Mouse (Mus musculus): ENCODE measurements at regions not wholly inside any gene's neighbourhood (a gene's known extent, or its start where the extent isn't known, plus 50 kb on each side); places are given as distances from the start of the nearest gene placed in this dataset.

DNA sequence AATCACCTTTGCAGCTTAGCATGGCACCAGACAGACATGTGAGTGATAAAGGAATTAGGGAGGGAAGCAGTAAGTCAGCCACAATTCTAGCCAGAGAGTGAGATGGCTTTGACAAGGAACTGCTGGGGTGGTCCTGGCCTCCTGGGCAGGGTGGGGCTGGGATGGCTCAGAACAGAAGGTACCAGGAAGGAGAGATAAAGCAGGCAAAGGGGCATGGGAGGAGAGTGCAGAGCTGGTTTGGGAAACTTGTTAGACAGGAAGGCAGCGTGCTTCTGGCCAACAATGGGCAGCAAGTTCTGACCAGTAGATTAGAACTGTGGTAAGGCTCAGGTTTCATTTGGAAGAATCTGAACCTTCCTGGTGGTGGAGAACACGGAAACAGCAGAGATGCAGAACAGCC, 130.5 kb upstream of the Mkln1 start:
- Histone ChIP-seq H3K9me3 (no peaks in the 10 kb centered on the region), H3K4me3 (no peak overlapping the region), H3K27me3 (replicated peaks) (no peaks in the 10 kb centered on the region), H3K9ac (no peak overlapping the region), H3K36me3 (no peaks in the 10 kb centered on the region), H3K4me2 (replicated peaks) (no peak overlapping the region), H3K27ac (no peak overlapping the region), H3K4me1 (no peaks in the 10 kb centered on the region)
- ATAC-seq (ENCODE audit: low FRiP score, low read depth), result no peak
- 76% methylated on average over 2 of the region's 2 CpGs for WGBS

DNA sequence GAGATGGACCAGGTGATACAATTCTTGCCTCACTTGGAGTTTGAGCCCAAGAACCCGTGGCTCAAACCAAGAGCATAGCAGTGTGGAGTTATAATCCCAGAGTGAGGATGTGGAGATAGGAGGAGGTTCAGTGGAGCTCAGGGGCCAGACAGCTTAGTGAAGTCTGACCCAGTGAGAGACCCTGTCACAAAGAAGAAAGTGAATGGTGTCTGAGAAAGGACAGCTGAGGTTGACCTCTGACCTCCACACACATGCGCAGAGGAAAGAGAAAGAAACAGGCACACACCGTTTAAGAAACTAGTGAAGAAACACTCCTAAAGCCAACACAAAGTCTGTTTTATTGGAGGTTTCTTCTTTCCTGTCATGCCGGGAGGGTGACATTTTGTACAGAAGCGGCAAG, 124.7 kb upstream of the Mkln1 start:
- no peak overlapping the region for H3K4me2 ChIP-seq (replicated peaks)
- no peaks in the 10 kb centered on the region for H3K36me3 ChIP-seq
- no peak overlapping the region for H3K9ac ChIP-seq
- no peaks in the 10 kb centered on the region for H3K27me3 ChIP-seq (replicated peaks)
- H3K27ac ChIP-seq, result no peak overlapping the region
- no peak overlapping the region for H3K4me3 ChIP-seq
- no peaks in the 10 kb centered on the region for H3K9me3 ChIP-seq
- WGBS, result 42% methylated on average over 5 of the region's 5 CpGs
- ATAC-seq (ENCODE audit: low FRiP score, low read depth), result no peak
- H3K4me1 ChIP-seq, result no peaks in the 10 kb centered on the region

DNA sequence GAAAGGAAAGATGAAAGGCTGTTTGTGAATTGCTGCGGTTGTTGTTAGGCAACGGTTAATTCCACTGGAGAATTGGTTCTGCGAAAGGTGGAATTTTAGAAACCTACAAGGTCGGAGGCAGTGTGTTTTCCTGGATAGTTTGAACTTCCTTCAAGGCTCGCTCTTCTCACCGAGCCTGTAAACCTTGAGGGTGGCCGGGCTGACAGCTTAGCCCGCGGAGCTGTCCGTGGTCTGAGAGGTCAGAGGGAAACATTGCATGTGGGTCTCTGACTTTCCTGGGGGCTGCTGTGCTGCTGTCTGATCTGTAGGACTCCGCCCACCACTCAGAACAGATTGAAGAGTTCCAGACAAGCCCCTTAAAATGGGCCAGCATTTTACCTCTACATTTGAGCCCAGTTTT, 124.3 kb upstream of the Mkln1 start:
- no peak for ATAC-seq (ENCODE audit: low FRiP score, low read depth)
- Histone ChIP-seq H3K4me3 (no peak overlapping the region), H3K27me3 (replicated peaks) (no peaks in the 10 kb centered on the region), H3K4me1 (no peaks in the 10 kb centered on the region), H3K36me3 (no peaks in the 10 kb centered on the region), H3K9me3 (no peaks in the 10 kb centered on the region), H3K27ac (no peak overlapping the region), H3K4me2 (replicated peaks) (no peak overlapping the region), H3K9ac (no peak overlapping the region)
- WGBS, result 27% methylated on average over 11 of the region's 11 CpGs

GRCm38 (mm10) chr6:31277792-31278191, 120.7 kb upstream of the Mkln1 start:
- H3K4me3 ChIP-seq, result no peak overlapping the region
- WGBS, result 61% methylated on average over 9 of the region's 9 CpGs
- H3K36me3 ChIP-seq, result no peaks in the 10 kb centered on the region
- no peaks in the 10 kb centered on the region for H3K9me3 ChIP-seq
- no peak overlapping the region for H3K27ac ChIP-seq
- no peak overlapping the region for H3K4me2 ChIP-seq (replicated peaks)
- H3K9ac ChIP-seq, result no peak overlapping the region
- H3K4me1 ChIP-seq, result no peaks in the 10 kb centered on the region
- no peak for ATAC-seq (ENCODE audit: low FRiP score, low read depth)
- H3K27me3 ChIP-seq (replicated peaks), result no peaks in the 10 kb centered on the region

DNA sequence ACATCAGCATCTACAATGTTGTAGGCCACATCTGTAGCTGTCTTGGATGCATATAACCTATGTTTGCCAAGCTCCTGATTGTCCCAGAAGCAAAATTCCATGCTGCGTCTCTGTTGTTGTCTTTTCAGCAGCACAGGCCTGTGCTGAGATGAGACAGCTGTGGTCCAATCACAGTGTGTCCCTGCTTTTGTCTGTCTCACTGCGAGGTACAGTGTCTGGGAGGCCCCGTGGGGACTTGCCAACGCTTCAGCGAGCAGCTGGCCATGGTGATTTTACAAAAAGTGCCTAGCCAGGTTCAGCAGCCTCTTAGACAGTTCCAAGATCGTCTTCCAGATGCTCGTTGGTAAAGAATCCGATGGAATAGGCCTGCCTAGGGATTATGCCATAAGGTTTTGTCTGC, 114.6 kb upstream of the Mkln1 start:
- H3K4me3 ChIP-seq, result no peak overlapping the region
- no peak overlapping the region for H3K4me2 ChIP-seq (replicated peaks)
- 60% methylated on average over 8 of the region's 8 CpGs for WGBS
- no peaks in the 10 kb centered on the region for H3K9me3 ChIP-seq
- no peak overlapping the region for H3K9ac ChIP-seq
- H3K27me3 ChIP-seq (replicated peaks), result no peaks in the 10 kb centered on the region
- peaks cover 6% of the 10 kb centered on the region; the same call in 1 of the 2 replicates for H3K4me1 ChIP-seq
- H3K36me3 ChIP-seq, result no peaks in the 10 kb centered on the region
- no peak for ATAC-seq (ENCODE audit: low FRiP score, low read depth)
- no peak overlapping the region for H3K27ac ChIP-seq

- Histone ChIP-seq H3K9ac (no peak overlapping the region), H3K27ac (no peak overlapping the region), H3K4me1 (peaks cover 6% of the 10 kb centered on the region; the same call in 1 of the 2 replicates), H3K4me3 (no peak overlapping the region), H3K27me3 (replicated peaks) (no peaks in the 10 kb centered on the region), H3K36me3 (no peaks in the 10 kb centered on the region), H3K4me2 (replicated peaks) (no peak overlapping the region), H3K9me3 (no peaks in the 10 kb centered on the region)
- ATAC-seq (ENCODE audit: low FRiP score, low read depth), result no peak
- 85% methylated on average over 10 of the region's 10 CpGs for WGBS
Observed at GRCm38 (mm10) chr6:31284390-31284789, 114.1 kb upstream of the Mkln1 start.

- H3K27ac ChIP-seq, result no peak overlapping the region
- 83% methylated on average over 19 of the region's 19 CpGs for WGBS
- no peak for ATAC-seq (ENCODE audit: low FRiP score, low read depth)
- H3K9me3 ChIP-seq, result no peaks in the 10 kb centered on the region
- H3K4me1 ChIP-seq, result peaks cover 6% of the 10 kb centered on the region; the same call in 1 of the 2 replicates
- no peaks in the 10 kb centered on the region for H3K36me3 ChIP-seq
- H3K4me2 ChIP-seq (replicated peaks), result no peak overlapping the region
- H3K9ac ChIP-seq, result no peak overlapping the region
- H3K4me3 ChIP-seq, result no peak overlapping the region
- no peaks in the 10 kb centered on the region for H3K27me3 ChIP-seq (replicated peaks)
Observed at GRCm38 (mm10) chr6:31285064-31285463, 113.5 kb upstream of the Mkln1 start.

GRCm38 (mm10) chr6:31285981-31286737, 112.4 kb upstream of the Mkln1 start:
- ATAC-seq (ENCODE audit: low FRiP score, low read depth), result no peak
- WGBS, result 82% methylated on average over 11 of the region's 11 CpGs
- Histone ChIP-seq H3K4me1 (peaks cover 6% of the 10 kb centered on the region; the same call in 1 of the 2 replicates), H3K9me3 (no peaks in the 10 kb centered on the region), H3K27me3 (replicated peaks) (no peaks in the 10 kb centered on the region), H3K9ac (no peak overlapping the region), H3K4me3 (no peak overlapping the region), H3K4me2 (replicated peaks) (no peak overlapping the region), H3K27ac (no peak overlapping the region), H3K36me3 (no peaks in the 10 kb centered on the region)

DNA sequence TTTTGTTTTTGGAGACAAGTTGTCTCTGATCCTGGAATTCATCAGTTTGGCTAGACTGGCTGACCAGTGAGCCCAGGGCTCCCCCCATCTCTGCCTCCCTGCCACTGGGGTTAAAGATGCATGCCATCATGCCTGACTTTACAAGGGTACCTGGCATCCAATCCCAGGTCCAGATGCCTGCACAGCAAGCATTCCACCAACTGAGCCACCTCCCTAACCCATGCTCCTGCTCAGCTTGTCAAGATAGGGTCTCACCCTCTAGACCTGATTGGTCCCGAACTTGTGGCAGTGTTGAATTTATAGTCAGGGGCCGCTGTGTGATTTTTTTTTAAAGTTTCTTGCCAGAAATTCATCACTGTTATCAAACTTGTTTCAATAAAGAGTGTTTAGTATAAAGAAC, 111.4 kb upstream of the Mkln1 start:
- Histone ChIP-seq H3K4me2 (replicated peaks) (no peak overlapping the region), H3K9me3 (no peaks in the 10 kb centered on the region), H3K27me3 (replicated peaks) (no peaks in the 10 kb centered on the region), H3K36me3 (no peaks in the 10 kb centered on the region), H3K4me3 (no peak overlapping the region), H3K4me1 (peaks cover 6% of the 10 kb centered on the region; the same call in 1 of the 2 replicates), H3K27ac (no peak overlapping the region), H3K9ac (no peak overlapping the region)
- ATAC-seq (ENCODE audit: low FRiP score, low read depth), result no peak
- WGBS, result 89% methylated on average over 2 of the region's 2 CpGs

DNA sequence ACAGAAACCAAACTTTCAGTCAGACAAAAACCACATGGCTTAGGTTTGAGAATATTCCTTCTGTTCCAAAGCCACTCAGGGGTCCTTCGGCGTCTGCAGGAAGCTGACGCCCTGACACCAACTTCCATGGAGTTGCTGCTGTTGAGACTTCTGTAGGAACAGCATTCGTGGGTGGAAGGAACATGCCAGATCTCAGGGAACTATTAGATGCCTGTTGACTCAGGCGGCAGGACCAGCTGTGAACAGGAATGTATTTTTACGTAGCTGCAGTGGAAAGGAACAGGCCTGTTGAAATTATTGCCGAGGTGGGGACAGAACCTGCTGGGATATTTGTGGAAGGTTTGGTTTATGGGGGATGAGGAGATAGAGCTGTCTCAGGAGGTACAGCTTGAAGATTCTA, 110.8 kb upstream of the Mkln1 start:
- Histone ChIP-seq H3K36me3 (no peaks in the 10 kb centered on the region), H3K4me3 (no peak overlapping the region), H3K9ac (no peak overlapping the region), H3K4me1 (peaks cover 6% of the 10 kb centered on the region; the same call in 1 of the 2 replicates), H3K9me3 (no peaks in the 10 kb centered on the region), H3K4me2 (replicated peaks) (no peak overlapping the region), H3K27ac (no peak overlapping the region), H3K27me3 (replicated peaks) (no peaks in the 10 kb centered on the region)
- ATAC-seq (ENCODE audit: low FRiP score, low read depth), result no peak
- 69% methylated on average over 7 of the region's 7 CpGs for WGBS

DNA sequence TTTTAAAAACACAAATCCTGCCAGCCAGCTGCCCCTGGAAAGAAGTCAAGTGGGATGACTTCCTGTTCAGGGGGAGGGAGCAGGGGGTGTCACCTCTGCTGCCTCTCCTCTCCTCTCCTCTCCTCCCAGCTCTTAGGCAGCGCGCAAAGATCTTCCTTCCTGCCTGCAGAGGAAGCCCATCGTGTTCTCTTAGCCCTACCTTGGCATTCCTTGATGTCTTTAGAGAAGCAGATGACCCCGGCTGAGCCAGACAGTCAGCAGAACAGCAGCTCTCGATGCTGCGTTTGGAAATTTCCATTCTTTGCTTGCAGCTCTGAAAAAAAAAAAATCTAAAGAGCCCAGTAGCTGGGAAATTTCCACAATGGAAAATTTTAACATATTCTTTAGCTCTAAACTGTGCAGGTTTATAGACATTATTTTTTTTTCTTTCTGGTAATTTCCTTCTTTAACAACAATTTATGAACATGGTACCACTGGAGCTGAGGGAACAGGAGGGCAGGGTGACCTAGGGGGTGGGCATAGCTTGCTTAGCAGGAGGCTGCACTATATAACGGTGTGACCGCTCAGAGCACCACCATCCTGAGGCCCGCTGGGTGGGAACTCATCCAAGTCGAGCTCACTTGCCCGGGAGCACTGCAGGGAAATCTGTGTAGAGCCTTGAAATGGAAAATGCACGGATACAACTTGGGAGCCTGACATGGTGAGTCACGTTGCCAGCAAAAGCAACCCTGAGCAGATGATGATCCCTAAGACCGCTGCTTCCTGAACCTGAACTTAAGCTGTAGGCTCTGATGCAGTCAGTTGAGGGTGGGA, 109.9 kb upstream of the Mkln1 start:
- 58% methylated on average over 14 of the region's 14 CpGs for WGBS
- H3K4me3 ChIP-seq, result no peak overlapping the region
- H3K9ac ChIP-seq, result no peak overlapping the region
- no peaks in the 10 kb centered on the region for H3K36me3 ChIP-seq
- H3K27ac ChIP-seq, result no peak overlapping the region
- peaks cover 6% of the 10 kb centered on the region; the same call in 1 of the 2 replicates for H3K4me1 ChIP-seq
- H3K27me3 ChIP-seq (replicated peaks), result no peaks in the 10 kb centered on the region
- H3K4me2 ChIP-seq (replicated peaks), result no peak overlapping the region
- ATAC-seq (ENCODE audit: low FRiP score, low read depth), result no peak
- no peaks in the 10 kb centered on the region for H3K9me3 ChIP-seq

DNA sequence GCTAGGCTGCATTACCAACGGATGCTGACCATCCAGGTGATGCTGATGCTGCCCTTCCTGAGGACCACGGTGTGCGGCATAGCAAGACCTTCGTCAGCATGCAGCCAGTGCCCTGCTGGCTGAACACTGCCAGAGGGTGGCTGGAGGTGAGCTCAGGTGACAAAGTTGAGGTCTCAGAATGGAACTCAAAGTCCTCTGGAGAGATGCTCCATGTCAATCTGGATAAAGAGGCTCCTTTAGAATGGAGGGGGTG, 109.4 kb upstream of the Mkln1 start:
- no peak overlapping the region for H3K4me2 ChIP-seq (replicated peaks)
- no peak overlapping the region for H3K4me3 ChIP-seq
- H3K4me1 ChIP-seq, result peaks cover under 1% of the 10 kb centered on the region; the same call in 1 of the 2 replicates
- no peaks in the 10 kb centered on the region for H3K36me3 ChIP-seq
- H3K9ac ChIP-seq, result no peak overlapping the region
- H3K9me3 ChIP-seq, result no peaks in the 10 kb centered on the region
- no peak overlapping the region for H3K27ac ChIP-seq
- H3K27me3 ChIP-seq (replicated peaks), result no peaks in the 10 kb centered on the region
- 90% methylated on average over 4 of the region's 4 CpGs for WGBS
- no peak for ATAC-seq (ENCODE audit: low FRiP score, low read depth)

DNA sequence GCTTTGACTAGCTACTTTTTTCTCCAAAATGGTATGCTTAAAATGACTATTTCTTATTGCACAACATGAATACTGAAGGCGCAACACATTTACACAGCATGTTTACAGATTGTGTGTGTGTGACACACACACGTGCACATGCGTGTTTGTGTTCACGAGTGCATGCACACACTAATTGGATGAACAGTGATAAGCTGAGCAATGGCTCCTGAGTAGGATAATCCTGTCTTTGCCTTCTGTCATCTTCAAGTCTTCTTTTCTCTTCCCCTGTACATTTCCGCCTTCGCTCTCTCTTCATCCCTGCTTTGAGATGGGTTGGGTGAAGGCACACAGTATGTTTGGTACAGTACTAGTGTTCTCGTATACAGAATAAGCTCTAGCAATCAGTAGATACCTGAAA, 106.5 kb upstream of the Mkln1 start:
- no peaks in the 10 kb centered on the region; the same call in 1 of the 2 replicates for H3K4me1 ChIP-seq
- no peak overlapping the region for H3K9ac ChIP-seq
- H3K9me3 ChIP-seq, result no peaks in the 10 kb centered on the region
- 91% methylated on average over 7 of the region's 7 CpGs for WGBS
- H3K4me3 ChIP-seq, result no peak overlapping the region
- no peak for ATAC-seq (ENCODE audit: low FRiP score, low read depth)
- no peak overlapping the region for H3K4me2 ChIP-seq (replicated peaks)
- no peaks in the 10 kb centered on the region for H3K36me3 ChIP-seq
- H3K27ac ChIP-seq, result no peak overlapping the region
- no peaks in the 10 kb centered on the region for H3K27me3 ChIP-seq (replicated peaks)

Measured in neural tube, embryonic 12.5 days (tissue).